Mouse (Mus musculus): ENCODE data around the gene Cpne2. TPM values are rescaled to one million over a fixed set of nuclear protein-coding genes. Genes with fewer than 3 reads are reported as not detected.
A peak's percentile ranks its signal among the peaks of the same experiment; 100 is the strongest.

Cpne2 gene
- polyA plus RNA-seq, 1 experiment from 2014 or later: 18.8 TPM

GRCm38 (mm10) chr8:94567159-94567849, 34.5 kb downstream of the Cpne2 start:
- Histone ChIP-seq H3K4me2 (peak overlapping the region; percentile 36), H3K4me1 (peaks cover 37% of the 10 kb centered on the region), H3K27ac (peak overlapping the region; percentile 90), H3K27me3 (replicated peaks) (no peaks in the 10 kb centered on the region), H3K9me3 (no peaks in the 10 kb centered on the region), H3K9ac (no peak overlapping the region), H3K36me3 (replicated peaks) (no peaks in the 10 kb centered on the region), H3K4me3 (no peak overlapping the region)
- peak; percentile 95 for ATAC-seq (replicated peaks)
- WGBS: 31% methylated on average over 8 of the region's 8 CpGs

GRCm38 (mm10) chr8:94568098-94568497, 35.3 kb downstream of the Cpne2 start:
- H3K27ac ChIP-seq: peak overlapping the region; percentile 90
- no peak for ATAC-seq (replicated peaks)
- 92% methylated on average over 8 of the region's 8 CpGs for WGBS
- H3K4me3 ChIP-seq: no peak overlapping the region
- H3K36me3 ChIP-seq (replicated peaks): no peaks in the 10 kb centered on the region
- H3K9me3 ChIP-seq: no peaks in the 10 kb centered on the region
- H3K9ac ChIP-seq: no peak overlapping the region
- H3K4me2 ChIP-seq: no peak overlapping the region
- no peaks in the 10 kb centered on the region for H3K27me3 ChIP-seq (replicated peaks)
- peaks cover 37% of the 10 kb centered on the region for H3K4me1 ChIP-seq

- Histone ChIP-seq H3K4me3 (no peak overlapping the region), H3K36me3 (replicated peaks) (0 out of 2 replicates have a peak, but pooled peaks cover 7% of the 10 kb centered on the region), H3K4me1 (peaks cover 37% of the 10 kb centered on the region), H3K9me3 (no peaks in the 10 kb centered on the region), H3K4me2 (no peak overlapping the region), H3K9ac (no peak overlapping the region), H3K27ac (no peak overlapping the region), H3K27me3 (replicated peaks) (no peaks in the 10 kb centered on the region)
- WGBS: 57% methylated on average over 1 of the region's 1 CpGs
- ATAC-seq (replicated peaks): no peak
Measured at GRCm38 (mm10) chr8:94569419-94569818, 36.6 kb downstream of the Cpne2 start.

- no peak overlapping the region for H3K4me3 ChIP-seq
- H3K27ac ChIP-seq: no peak overlapping the region
- WGBS: 93% methylated on average over 2 of the region's 2 CpGs
- H3K9me3 ChIP-seq: no peaks in the 10 kb centered on the region
- peaks cover 19% of the 10 kb centered on the region for H3K4me1 ChIP-seq
- no peak overlapping the region for H3K4me2 ChIP-seq
- H3K27me3 ChIP-seq (replicated peaks): no peaks in the 10 kb centered on the region
- peaks cover 21% of the 10 kb centered on the region; the same call in 1 of the 2 replicates for H3K36me3 ChIP-seq (replicated peaks)
- no peak overlapping the region for H3K9ac ChIP-seq
- ATAC-seq (replicated peaks): no peak
Measured at GRCm38 (mm10) chr8:94571896-94572295, 39.1 kb downstream of the Cpne2 start.

GRCm38 (mm10) chr8:94574159-94574907, 41.5 kb downstream of the Cpne2 start:
- H3K4me1 ChIP-seq: 0 out of 2 replicates have a peak, but pooled peaks cover 4% of the 10 kb centered on the region
- 0 out of 2 replicates have a peak, but pooled peaks have one; percentile 63 for ATAC-seq (replicated peaks)
- H3K9ac ChIP-seq: no peak overlapping the region
- no peak overlapping the region for H3K4me2 ChIP-seq
- H3K4me3 ChIP-seq: no peak overlapping the region
- H3K27me3 ChIP-seq (replicated peaks): no peaks in the 10 kb centered on the region
- peaks cover 21% of the 10 kb centered on the region; the same call in 1 of the 2 replicates for H3K36me3 ChIP-seq (replicated peaks)
- H3K9me3 ChIP-seq: no peaks in the 10 kb centered on the region
- WGBS: 75% methylated on average over 16 of the region's 16 CpGs
- peak overlapping the region; percentile 51; the same call in 1 of the 2 replicates for H3K27ac ChIP-seq

- 96% methylated on average over 4 of the region's 4 CpGs for WGBS
Measured at GRCm38 (mm10) chr8:94575148-94575547, 42.4 kb downstream of the Cpne2 start.

GRCm38 (mm10) chr8:94581820-94582483, 49.2 kb downstream of the Cpne2 start:
- Histone ChIP-seq H3K27ac (no peak overlapping the region; the same call in 1 of the 2 replicates), H3K4me1 (no peaks in the 10 kb centered on the region)
- no peak for ATAC-seq (replicated peaks)

More at GRCm38 (mm10) chr8:94575148-94575547, 42.4 kb downstream of the Cpne2 start:
- Histone ChIP-seq H3K9ac (no peak overlapping the region), H3K4me3 (no peak overlapping the region), H3K27ac (no peak overlapping the region), H3K9me3 (no peaks in the 10 kb centered on the region), H3K4me1 (no peaks in the 10 kb centered on the region), H3K4me2 (no peak overlapping the region), H3K36me3 (replicated peaks) (peaks cover 21% of the 10 kb centered on the region; the same call in 1 of the 2 replicates), H3K27me3 (replicated peaks) (no peaks in the 10 kb centered on the region)
- ATAC-seq (replicated peaks): no peak

GRCm38 (mm10) chr8:94582569-94582968, 49.8 kb downstream of the Cpne2 start:
- Histone ChIP-seq H3K36me3 (replicated peaks) (peaks cover 33% of the 10 kb centered on the region), H3K4me2 (no peak overlapping the region), H3K27me3 (replicated peaks) (no peaks in the 10 kb centered on the region), H3K27ac (no peak overlapping the region), H3K9me3 (no peaks in the 10 kb centered on the region), H3K4me3 (no peak overlapping the region), H3K9ac (no peak overlapping the region), H3K4me1 (no peaks in the 10 kb centered on the region)
- ATAC-seq (replicated peaks): no peak
- WGBS: 94% methylated on average over 6 of the region's 6 CpGs

More at GRCm38 (mm10) chr8:94581820-94582483, 49.2 kb downstream of the Cpne2 start:
- Histone ChIP-seq H3K4me2 (no peak overlapping the region), H3K4me3 (no peak overlapping the region), H3K9me3 (no peaks in the 10 kb centered on the region), H3K27me3 (replicated peaks) (no peaks in the 10 kb centered on the region), H3K36me3 (replicated peaks) (peaks cover 27% of the 10 kb centered on the region), H3K9ac (no peak overlapping the region)
- WGBS: 83% methylated on average over 7 of the region's 7 CpGs

GRCm38 (mm10) chr8:94584238-94584817, 51.5 kb downstream of the Cpne2 start:
- ATAC-seq (replicated peaks): 0 out of 2 replicates have a peak, but pooled peaks have one; percentile 54

GRCm38 (mm10) chr8:94591691-94592090, 58.9 kb downstream of the Cpne2 start:
- no peak overlapping the region for H3K4me3 ChIP-seq

More at GRCm38 (mm10) chr8:94584238-94584817, 51.5 kb downstream of the Cpne2 start:
- no peaks in the 10 kb centered on the region for H3K27me3 ChIP-seq (replicated peaks)
- 33% methylated on average over 4 of the region's 4 CpGs for WGBS
- no peaks in the 10 kb centered on the region for H3K9me3 ChIP-seq
- no peak overlapping the region for H3K4me2 ChIP-seq
- H3K36me3 ChIP-seq (replicated peaks): peaks cover 41% of the 10 kb centered on the region
- no peak overlapping the region for H3K27ac ChIP-seq
- H3K4me1 ChIP-seq: no peaks in the 10 kb centered on the region
- H3K4me3 ChIP-seq: no peak overlapping the region
- no peak overlapping the region for H3K9ac ChIP-seq

GRCm38 (mm10) chr8:94594211-94594610, 61.4 kb downstream of the Cpne2 start:
- ATAC-seq (replicated peaks): no peak
- H3K4me2 ChIP-seq: no peak overlapping the region
- no peak overlapping the region for H3K9ac ChIP-seq
- WGBS: 79% methylated on average over 1 of the region's 1 CpGs
- H3K27me3 ChIP-seq (replicated peaks): no peaks in the 10 kb centered on the region
- peaks cover 4% of the 10 kb centered on the region for H3K4me1 ChIP-seq
- no peaks in the 10 kb centered on the region for H3K36me3 ChIP-seq (replicated peaks)
- no peak overlapping the region for H3K4me3 ChIP-seq
- no peaks in the 10 kb centered on the region for H3K9me3 ChIP-seq
- H3K27ac ChIP-seq: no peak overlapping the region

More at GRCm38 (mm10) chr8:94591691-94592090, 58.9 kb downstream of the Cpne2 start:
- no peak for ATAC-seq (replicated peaks)
- H3K27ac ChIP-seq: no peak overlapping the region
- H3K9me3 ChIP-seq: no peaks in the 10 kb centered on the region
- no peak overlapping the region for H3K4me2 ChIP-seq
- WGBS: 75% methylated on average over 4 of the region's 4 CpGs
- no peak overlapping the region for H3K9ac ChIP-seq
- H3K4me1 ChIP-seq: no peaks in the 10 kb centered on the region
- peaks cover 16% of the 10 kb centered on the region; the same call in 1 of the 2 replicates for H3K36me3 ChIP-seq (replicated peaks)
- H3K27me3 ChIP-seq (replicated peaks): no peaks in the 10 kb centered on the region
